Mouse (Mus musculus) inflammation-experienced regulatory T-cells, adult 6 months (primary cell): ENCODE results near the gene Coq7. TPM values are rescaled to one million over a fixed set of nuclear protein-coding genes. Genes with fewer than 3 reads are reported as not detected.

ENCODE experiments used
- ATAC-seq: one replicate; pipeline ENCODE4 v1.8.0; 2017
- polyA plus RNA-seq, 3 experiments: library from polyadenylated mRNA; unstranded; fragments of 100-300 nt; shearing (Covaris generic); gene quantifications; one replicate each; pipeline ENCODE4 v1.2.1; 2017

Gene Coq7
- polyA plus RNA-seq, 3 experiments from 2014 or later = 9.3 to 17.3 (median 11.1) TPM

GRCm38 (mm10) chr7:118461400-118462136 is 71.6 kb downstream of the Coq7 start:
- no peak for ATAC-seq

Other genes with a start within 250 kb of the Coq7 start
- gene Syt17, start 85.1 kb downstream of the Coq7 start, polyA plus RNA-seq = under 1 TPM in 1 of 3 experiments, not detected in 2; 0.21 TPM
- 1 to 10 TPM in 1 of 3 experiments, under 1 TPM in 2; 0.46 to 1.1 (median 0.68) TPM for gene Itpripl2, start 41.4 kb downstream of the Coq7 start, polyA plus RNA-seq
- not detected for gene Tmc7, start 51.4 kb upstream of the Coq7 start, polyA plus RNA-seq
- gene Tmc5, start 63.9 kb upstream of the Coq7 start, polyA plus RNA-seq = not detected
- gene Gde1, start 172.4 kb upstream of the Coq7 start, polyA plus RNA-seq = 10 to 100 TPM; 12.8 to 16.8 (median 14.4) TPM
- 1 to 10 TPM; 3.5 to 8.4 (median 5.1) TPM for gene Ccp110, start 179.2 kb upstream of the Coq7 start, polyA plus RNA-seq
- 10 to 100 TPM; 53.6 to 58.6 (median 55.6) TPM for gene Vps35l, start 206.9 kb upstream of the Coq7 start, polyA plus RNA-seq